Mouse (Mus musculus) MEL-GATA-1-ER (cell line): Measurements from ENCODE around the gene Psmb10.

Experiments
- DNase-seq: peaks from one replicate; pipeline ENCODE4 v3.0.0-alpha.2; 2012; ENCODE audit warnings: low read depth; ENCODE audit errors: extremely low read depth

Gene Psmb10

GRCm38 (mm10) chr8:105937496-105938305 is 543 bp downstream of the Psmb10 start:
- DNase-seq = peak; percentile 36

- DNase-seq = peak; percentile 90
Measured at GRCm38 (mm10) chr8:105936866-105937475, 1.3 kb downstream of the Psmb10 start.

- peak; percentile 39 for DNase-seq
Measured at GRCm38 (mm10) chr8:105935863-105936603, 2.2 kb downstream of the Psmb10 start.

- DNase-seq = peak; percentile 89
Measured at GRCm38 (mm10) chr8:105935105-105935504, 3.1 kb downstream of the Psmb10 start.

GRCm38 (mm10) chr8:105933762-105934161 is 4.5 kb downstream of the Psmb10 start, which contains the start of gene Ctrl:
TSS of gene Ctrl (minus strand) at chr8:105933862.
- no peak for DNase-seq

GRCm38 (mm10) chr8:105932525-105932924 is 5.7 kb downstream of the Psmb10 start:
- no peak for DNase-seq

- no peak for DNase-seq
Measured at GRCm38 (mm10) chr8:105931271-105931670, 7.0 kb downstream of the Psmb10 start.

GRCm38 (mm10) chr8:105930602-105931001 is 7.6 kb downstream of the Psmb10 start:
- DNase-seq = peak; percentile 26

DNA sequence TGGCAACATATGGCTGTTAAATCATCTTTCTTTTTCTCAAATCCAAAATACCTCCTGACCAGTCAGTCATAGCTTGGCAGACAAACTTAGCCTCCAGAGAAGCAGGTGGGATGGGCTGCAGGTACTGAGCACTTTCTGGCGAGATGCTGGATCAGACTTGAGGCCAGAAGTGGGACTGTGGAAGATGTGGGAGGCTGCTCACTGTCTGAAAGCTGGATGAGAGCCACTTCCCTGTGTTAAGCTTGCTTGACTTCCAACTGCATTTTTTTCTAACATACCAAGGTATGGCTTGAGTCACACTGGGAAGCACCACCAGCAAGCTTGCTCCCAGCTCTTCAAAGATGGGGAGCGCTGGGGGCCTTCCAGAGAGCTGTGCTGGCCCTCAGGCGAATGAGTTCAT is 13.1 kb downstream of the Psmb10 start:
- no peak for DNase-seq

- no peak for DNase-seq
Measured at GRCm38 (mm10) chr8:105919390-105919789, 18.9 kb downstream of the Psmb10 start.

- DNase-seq = peak; percentile 72
Measured at GRCm38 (mm10) chr8:105900941-105901616, 37.2 kb downstream of the Psmb10 start.

DNA sequence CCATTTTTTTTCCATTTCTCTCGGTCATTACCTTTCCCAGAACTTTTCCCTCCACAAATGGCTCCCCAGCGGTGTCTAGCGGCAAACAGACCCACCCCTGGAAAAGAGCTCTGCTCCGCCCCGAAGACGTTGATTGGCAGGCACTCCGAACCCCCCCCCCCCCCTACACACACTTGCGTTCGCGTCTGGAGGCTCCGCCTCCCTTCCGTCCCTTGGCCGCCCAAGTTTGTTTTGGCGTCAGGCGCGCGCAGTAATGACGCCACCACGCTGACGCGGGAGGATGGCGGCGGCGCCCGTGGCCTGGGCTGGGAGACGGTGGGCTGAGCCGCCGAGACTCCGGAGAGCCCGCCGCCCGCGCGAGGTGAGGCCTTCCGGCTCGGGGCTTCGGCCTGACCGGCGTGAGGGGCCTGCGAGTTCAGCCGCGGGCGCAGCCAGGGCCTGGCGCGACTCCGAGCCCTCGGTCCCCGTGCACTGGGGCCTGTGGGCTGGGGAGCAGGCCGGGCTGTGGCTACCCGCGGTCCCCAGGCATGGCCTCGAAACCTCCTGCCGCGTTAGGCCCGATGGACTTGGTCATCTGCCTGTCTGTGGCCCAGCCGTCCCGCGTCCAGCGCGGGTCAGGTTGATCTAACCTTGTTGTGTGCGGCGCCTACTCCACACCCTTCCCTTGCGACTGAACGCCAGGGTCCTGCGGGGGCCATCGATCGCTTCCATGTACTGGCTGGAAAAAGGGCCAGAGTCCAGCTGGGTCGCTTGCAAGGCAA is 37.9 kb downstream of the Psmb10 start, which contains the start of gene Pskh1:
Gene Pskh1, plus strand, starts transcription at position 262 of the 761 bp plus-strand sequence.
- peak; percentile 82 for DNase-seq

DNA sequence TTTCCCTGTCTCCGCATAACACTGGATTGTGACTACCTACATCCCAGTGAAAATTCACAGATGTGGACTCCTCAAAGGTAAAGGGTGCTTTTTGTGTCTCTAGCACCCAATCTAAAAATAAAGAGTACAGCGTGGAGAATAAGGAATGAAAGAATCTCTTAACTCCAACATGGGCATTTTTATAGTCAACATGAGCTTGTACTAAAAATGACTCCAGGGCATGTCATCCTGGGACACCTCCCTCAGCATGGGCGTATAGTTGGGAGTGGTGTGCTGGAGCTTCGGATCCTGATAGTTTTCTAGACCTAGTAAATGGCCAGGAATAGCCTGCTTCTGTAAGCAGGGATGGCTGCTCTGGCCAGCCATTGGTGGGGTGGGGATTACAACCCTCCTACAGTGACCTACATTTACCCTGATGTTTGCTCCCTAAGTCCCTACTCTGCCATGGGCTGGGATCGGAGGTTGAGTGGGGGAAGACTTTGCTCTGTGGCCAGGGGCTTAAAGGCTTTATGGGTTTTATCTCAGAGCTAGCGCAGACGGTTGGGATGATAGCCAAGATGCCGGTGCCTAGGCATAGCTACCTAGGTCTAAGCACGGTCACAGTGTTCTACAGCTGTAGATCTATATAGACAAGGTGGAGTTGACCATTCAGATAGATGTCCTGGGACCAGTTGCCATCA is 40.3 kb downstream of the Psmb10 start:
- DNase-seq = no peak

- no peak for DNase-seq
Measured at GRCm38 (mm10) chr8:105893339-105893738, 44.9 kb downstream of the Psmb10 start, which contains the start of gene Nrn1l. TSS of gene Nrn1l (plus strand) at chr8:105893567.

DNA sequence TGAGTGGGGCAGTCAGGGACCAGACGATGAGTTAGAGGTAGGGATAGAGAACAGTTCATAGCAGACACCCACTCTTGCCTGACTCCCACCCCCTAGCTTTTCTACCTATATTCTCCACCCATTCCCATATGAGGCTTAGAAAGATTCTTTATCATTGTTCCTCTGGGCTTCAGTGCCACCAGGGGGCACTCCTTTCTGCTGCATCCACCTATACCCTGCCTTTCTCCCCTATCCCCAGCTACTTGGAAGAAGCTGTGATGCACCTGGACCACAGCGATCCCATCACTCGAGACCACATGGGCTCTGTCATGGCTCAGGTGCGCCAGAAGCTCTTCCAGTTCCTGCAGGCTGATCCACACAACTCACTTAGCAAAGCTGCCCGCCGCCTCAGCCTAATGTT is 45.8 kb downstream of the Psmb10 start:
- no peak for DNase-seq

GRCm38 (mm10) chr8:105890870-105891269 is 47.4 kb downstream of the Psmb10 start:
- no peak for DNase-seq

DNA sequence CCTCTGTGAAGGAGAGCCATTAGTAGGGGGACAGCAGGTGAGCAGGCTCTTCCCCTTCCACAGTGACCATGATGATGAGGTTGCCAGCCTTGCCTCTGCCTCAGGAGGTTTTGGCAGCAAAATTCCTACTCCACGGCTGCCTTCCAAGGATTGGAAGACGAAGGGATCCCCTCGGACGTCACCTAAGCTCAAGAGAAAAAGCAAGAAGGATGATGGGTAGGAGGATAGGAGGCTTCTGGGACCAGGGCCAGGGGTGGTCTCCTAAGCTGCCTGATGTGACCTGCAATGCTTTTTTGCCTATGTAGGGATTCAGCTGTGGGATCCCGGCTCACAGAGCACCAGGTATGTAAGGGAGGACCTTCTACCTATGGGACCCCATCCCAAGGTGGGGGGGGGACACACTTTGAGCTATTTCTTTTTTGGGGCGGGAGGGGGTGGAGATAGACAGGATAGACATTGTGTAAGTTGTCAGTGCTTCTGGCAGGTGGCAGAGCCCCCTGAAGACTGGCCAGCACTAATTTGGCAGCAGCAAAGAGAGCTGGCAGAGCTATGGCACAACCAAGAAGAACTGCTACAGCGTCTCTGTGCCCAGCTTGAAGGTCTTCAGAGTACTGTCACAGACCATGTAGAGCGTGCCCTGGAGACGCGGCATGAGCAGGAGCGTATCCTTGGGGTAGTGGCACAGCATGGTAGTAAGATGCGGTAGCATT is 48.3 kb downstream of the Psmb10 start:
- DNase-seq = no peak
